Mouse (Mus musculus): ENCODE measurements at regions not wholly inside any gene's neighbourhood (a gene's known extent, or its start where the extent isn't known, plus 50 kb on each side); places are given as distances from the start of the nearest gene placed in this dataset.

DNA sequence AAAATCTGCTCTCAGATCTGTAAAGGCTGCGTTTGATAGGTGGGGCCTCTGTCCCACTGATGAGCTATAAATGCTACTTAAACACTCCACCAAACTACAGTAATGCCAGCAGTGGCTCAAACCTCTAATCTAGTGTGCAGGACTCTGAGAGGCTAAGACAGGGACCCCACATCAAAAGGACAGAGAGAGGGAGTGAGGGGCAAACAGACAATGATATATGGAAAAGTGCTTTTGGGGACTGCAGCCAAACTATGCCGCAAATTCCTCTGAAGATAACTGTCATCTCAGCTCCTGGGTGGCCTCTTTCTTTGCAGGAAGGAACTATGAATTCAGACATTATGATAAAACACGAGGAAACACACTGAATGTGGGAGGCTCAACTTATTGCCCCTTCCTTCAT lies 138.9 kb upstream of the Ddit4l start:
- no peak for DNase-seq

- DNase-seq, result no peak
These were observed 138.4 kb upstream of the Ddit4l start for GRCm38 (mm10) chr3:137482971-137483370.

DNA sequence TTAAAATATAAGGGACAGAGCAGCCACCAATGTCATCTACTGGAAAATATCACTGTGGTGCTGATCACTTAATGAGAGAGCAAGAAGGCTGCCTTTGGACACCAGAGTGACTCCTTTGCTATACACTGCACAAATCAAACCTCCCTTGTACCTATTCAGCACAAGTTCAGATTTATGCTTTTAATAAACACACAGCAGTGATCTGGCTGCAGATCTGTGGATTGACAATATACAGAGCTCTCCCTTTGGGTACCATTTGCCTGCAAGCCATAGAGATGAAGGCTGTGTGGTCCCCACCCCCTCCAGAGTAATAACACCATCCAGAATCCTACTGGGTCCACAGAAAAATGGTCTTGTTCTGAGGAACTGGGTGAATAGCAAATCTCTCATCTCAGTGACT lies 131.8 kb upstream of the Ddit4l start:
- DNase-seq, result no peak

DNA sequence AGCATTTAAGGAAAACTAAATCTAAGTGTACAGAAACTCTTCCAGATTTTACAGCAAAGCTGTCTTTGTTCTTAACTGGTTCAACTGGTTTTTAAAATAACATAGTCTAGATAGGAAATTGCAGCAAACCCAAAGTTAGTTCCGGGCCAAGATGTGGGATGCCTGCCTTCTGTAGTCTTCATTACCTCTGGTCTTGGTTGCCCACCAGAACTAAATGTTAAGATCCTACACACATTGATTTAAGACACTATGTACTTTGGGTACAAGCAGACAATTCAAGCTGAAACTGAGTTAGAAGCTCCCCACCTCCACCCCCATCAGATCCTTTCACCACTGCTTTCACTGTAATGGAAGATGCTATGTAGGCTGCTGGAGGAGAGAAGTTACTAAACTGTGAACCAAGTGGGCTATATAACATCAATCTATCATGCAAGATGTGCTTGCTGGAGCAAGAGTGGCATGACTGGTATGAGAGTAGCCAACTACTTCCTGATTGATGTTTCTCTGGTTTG lies 129.8 kb upstream of the Ddit4l start:
- DNase-seq, result no peak

DNA sequence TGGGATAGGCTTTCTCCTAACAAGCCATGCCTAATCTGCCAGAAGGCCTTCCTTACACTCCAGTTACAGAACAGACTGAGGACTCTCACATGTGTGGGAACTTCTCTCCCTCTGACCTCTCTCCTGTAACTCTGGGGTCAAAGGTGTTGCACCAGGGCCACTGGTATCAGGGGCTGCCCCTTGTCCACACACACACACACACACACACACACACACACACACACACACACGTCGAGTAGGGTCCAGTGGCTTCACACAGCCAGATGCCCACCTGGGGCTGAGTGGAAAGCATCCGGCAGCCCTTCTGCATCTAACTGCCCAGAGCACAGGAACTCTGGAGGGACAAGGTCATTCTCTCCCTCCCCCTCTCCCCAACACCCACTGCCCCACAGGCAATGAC lies 123.1 kb upstream of the Ddit4l start:
- no peak for DNase-seq

GRCm38 (mm10) chr3:137511283-137511682 lies 110.1 kb upstream of the Ddit4l start:
- DNase-seq, result no peak

DNA sequence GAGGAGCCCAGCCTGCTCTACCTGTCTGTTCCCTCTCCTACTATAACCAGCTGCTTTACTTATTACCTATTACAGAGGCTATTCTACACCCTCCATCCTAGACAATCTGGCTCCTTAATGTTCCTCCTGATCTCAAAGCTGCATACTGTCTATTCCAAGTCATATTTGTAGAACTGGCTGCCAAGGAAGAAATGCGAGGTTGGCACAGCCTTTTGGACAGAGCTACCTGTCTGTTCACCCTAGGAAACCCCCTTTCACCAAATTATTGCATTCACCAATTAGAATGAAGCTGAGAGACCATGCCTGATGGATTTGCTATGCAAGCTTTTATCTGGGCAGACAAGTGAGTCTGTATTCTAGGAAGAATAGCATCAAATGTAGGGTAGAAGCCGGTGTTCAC lies 109.0 kb upstream of the Ddit4l start:
- DNase-seq, result no peak

- no peak for DNase-seq
These were observed 108.4 kb upstream of the Ddit4l start for GRCm38 (mm10) chr3:137513026-137513425.

DNA sequence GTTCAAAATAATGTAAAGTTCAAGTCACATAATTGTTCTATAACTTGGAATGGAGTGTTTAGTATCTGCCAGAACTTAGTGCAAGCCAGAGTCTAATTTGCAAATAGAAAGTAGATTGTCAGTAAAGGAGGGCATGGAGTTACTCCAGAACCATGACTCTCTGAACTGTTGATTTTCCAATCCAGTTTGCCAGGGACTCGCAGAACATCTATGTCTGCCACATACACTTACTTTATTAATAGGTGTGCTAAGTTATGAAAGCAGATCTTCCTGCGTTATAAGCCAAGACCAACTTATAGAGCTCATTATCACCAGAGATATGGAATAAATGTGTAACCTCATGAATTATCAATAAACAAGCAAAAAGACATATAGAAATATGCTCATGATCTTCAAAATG lies 107.2 kb upstream of the Ddit4l start:
- no peak for DNase-seq

- DNase-seq, result no peak
These were observed 104.0 kb upstream of the Ddit4l start for GRCm38 (mm10) chr3:137517433-137517832.

DNA sequence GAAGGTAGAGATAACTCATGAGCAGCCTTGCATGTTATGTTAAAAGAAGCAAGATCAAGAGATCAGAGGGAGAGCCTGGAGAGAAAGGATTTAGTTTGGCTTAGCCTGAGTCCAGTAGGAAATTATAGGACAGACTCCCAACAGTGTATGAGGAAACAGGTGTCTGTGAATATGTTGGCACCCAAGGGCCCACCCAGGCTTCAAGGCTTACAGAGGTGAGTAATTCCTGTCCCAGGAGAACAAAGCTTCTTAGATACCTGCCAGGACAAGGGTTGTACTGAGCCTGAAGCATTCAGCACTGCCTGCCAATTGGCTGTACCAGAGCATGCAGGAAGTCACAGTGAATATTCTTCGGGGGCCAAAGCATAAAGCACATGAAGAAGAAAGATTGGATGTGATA lies 101.2 kb upstream of the Ddit4l start:
- no peak for DNase-seq

- DNase-seq, result no peak
These were observed 95.5 kb upstream of the Ddit4l start for GRCm38 (mm10) chr3:137525606-137526575.

- DNase-seq, result no peak
These were observed 91.8 kb upstream of the Ddit4l start for GRCm38 (mm10) chr3:137529592-137529960.

- no peak for DNase-seq
These were observed 91.3 kb upstream of the Ddit4l start for GRCm38 (mm10) chr3:137529961-137530609.

GRCm38 (mm10) chr3:137541666-137542065 lies 79.7 kb upstream of the Ddit4l start:
- DNase-seq, result no peak

DNA sequence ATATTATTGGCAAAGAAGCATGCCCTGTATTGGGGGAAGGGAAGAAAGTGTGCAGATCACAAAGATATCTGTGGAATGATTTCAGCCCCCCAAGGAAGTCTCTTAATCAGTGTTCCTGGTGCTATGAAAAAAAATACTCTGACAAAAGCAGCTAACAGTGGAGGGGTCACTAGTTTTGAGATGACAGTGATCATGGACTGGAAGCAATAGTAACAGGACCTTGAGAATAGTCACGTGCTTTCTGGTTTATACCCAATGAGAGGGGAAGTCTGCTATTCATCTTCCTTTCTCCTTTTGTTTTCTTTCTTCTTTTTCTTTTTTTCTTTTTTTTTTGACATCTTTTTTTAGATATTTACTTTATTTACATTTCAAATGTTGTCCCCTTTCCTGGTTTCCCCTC lies 79.1 kb upstream of the Ddit4l start:
- no peak for DNase-seq

- DNase-seq, result no peak
These were observed 74.0 kb upstream of the Ddit4l start for GRCm38 (mm10) chr3:137547414-137547877.

DNA sequence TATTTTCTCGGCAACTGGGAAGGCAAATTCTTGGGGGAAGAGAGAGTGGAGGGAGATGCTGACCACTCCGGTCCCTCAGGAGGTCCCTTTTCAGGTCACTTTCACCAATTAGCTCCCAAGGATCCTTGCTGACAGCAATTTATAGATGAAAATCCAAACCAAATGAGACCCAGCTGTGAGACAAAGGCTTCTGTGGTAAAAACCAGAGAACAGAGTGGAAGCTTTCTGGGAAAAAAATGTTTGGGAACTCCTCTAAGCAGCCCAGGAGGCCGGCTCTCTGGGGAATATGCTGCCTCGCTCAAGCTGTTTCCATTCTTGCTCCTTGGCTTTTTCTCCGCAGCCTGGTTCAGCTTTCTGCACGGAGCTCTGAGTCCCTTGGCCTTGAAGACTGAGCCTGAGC lies 73.5 kb upstream of the Ddit4l start:
- peak in 1 of 2 experiments; percentile 28 for DNase-seq

DNA sequence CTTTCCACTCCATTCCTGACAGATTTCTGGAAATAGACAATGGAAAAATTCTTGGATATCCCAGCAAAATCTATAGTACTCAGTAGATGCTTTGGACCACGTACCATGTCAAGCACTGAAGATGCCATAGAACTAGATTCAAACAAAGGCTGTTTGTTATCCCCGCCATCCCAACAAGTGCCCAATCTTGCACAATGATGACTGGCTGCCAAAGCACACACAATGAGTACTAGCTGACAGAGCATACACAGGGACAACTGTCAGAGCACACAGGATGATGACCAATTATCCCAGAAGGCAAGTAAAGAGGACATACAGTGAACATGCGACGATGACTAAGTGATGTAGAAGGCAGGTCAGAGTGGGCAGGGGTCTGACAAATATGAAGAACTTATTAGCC lies 70.7 kb upstream of the Ddit4l start:
- DNase-seq, result no peak

DNA sequence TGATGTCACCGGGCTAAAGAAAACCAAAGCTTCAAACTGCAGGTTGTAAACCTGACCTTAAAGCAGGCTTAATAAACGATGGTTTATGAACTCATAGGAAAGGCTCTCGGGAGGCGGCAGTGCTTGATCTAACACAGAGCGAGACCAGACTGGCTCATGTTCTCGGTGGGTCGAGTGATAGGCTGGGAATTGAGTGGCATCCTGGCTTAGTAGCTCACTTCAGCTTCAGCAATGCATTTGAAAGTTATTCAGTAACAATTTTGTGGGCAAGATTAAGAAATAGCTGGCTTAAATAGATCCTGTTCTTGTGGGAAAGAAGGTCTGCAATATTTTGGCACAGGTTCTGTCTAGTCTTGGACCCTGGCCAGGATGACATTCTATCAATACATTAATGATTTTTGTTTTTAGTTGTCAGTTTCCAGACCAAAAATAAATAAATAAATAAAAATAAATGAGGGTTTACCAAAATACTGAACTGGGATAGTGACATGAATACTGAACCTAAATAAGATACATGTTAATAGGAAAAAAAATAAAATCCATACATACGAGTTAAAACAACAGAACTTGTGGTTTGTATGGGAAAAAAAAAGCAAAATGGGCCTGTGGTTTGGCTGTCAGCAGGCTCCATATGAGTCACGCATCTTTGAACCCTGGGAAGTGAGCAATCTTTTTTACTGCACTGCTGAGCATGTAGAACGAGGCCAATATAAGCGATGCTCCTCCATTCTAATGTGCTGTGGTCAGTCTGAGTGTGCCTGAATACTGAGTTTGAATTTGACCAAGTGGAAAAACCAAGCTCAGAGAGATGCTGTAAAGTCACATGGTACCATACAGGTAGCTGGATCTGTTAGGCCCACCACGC lies 68.7 kb upstream of the Ddit4l start:
- DNase-seq, result no peak

GRCm38 (mm10) chr3:137560851-137561449 lies 60.5 kb upstream of the Ddit4l start:
- DNase-seq, result no peak

GRCm38 (mm10) chr3:137561986-137562385 lies 59.4 kb upstream of the Ddit4l start:
- no peak for DNase-seq

Measured in adrenal gland, postnatal 36 days (tissue).